Mouse (Mus musculus) mesoderm, embryonic 11.5 days (tissue): ENCODE measurements around the gene Prodh2.
"Not testable (repeated sequence)": the region's sequence is repeated elsewhere in the genome, so short reads cannot be mapped to it uniquely, and the experiment has no call there.

ENCODE experiments used
- DNase-seq: peaks from one replicate; pipeline ENCODE4 v3.0.0-alpha.2; 2012; ENCODE audit warnings: low read depth, low spot score

Gene Prodh2

DNA sequence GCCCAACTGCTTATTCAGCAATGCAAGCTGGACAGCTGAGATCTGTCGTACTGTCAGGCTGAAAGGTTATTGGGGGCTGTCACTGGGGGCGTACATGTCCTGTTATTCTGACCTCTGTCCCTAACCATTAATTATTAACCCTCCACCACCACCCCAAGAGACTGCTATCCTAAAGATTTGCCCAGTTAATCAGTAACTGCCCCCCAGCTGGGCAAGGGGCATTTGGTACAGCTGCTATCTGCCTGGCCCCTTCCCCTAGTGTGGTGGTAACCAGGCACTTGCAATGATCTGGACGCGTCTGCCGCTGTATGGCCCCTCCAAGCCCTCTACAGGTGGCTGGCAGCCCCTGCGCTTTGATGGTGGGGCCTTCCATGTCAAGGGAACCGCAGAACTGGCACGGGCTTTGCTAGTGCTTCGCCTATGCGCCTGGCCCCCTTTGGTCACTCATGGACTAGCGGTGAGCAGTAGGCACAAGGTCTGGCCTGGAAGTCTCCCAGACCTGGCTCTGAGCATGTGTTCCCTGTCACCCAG, at the start of gene Prodh2:
TSS of gene Prodh2 (plus strand) at position 222 of the 531 bp plus-strand sequence.
- no peak for DNase-seq

GRCm38 (mm10) chr7:30443696-30444095, 49.7 kb upstream of the Prodh2 start:
- no peak for DNase-seq

DNA sequence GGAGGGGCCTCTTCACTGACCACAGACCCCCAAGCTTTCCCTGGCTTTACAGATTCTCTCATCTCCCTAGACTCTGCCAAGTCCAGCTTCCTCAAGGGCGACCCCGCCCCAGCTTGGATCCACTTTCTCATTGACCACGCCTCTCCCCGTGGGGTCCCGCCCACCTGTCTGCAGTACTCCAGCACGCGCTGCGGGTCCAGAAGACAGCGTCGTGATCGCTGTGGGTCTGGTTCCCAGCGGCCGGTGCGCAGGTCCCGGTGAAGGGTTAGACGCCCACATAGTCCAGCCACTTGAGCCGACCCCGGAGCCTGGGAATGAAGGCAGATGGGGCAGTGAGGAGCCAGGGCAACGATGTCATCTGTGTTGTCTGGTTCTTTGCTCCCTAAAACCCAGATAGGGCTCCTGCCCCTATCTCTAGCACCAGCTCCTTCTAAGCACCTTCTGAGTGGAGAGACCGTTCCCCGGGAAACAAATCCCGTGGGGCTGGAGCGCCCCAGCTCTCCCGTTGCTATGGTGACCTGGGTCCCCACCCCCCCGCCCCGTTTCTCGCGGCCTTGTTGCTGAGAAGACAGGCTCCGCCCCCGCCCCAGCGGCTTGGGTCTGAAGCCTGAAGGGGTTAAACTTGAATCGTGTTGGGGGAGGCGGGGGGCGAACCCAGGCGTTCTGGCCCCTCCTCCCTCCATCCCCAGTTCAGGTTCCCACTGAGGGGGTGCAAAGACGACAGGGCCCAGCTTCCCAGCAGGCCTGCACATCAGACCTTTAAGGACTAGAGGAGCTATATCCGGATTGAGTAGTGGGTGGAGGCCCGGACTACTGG, 49.1 kb upstream of the Prodh2 start:
- DNase-seq = peak; percentile 71

DNA sequence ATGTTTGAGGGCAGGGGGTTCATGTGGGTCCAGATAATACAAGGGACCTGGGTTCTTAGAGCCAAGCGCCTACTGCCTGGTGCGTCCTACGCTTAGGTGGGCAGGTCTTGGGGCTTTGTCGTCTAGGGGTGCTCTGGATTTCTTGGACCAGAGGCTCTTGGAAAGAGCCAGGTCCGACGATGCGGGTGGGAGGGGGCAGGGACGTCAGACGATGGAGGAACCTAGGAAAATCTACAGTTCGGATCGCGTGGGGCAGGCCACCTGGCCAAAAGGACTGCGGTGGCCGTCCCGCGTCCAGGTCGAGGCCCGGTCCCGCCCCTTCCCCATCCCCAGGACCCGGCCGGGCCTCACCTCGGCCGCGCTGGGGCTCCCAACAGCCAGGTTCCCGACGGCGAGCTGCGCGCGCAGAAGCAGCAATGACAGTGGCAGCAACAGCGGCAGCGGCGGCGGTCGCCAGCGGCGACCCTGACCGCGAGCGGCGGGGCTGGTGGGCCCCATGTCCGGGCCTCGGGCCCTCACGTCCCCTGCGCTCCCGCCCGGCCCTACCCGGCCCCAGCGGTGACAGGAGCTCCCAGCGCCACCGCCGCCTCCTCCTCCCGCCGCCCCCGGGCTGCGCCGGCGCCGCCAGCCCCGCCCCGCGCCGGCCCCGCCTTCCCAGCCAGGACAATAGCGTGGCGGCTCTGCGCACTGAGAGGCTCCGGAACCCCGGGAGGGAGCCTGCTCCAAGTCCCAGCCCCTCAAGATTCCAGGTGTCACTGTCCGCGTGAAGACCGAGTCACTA, 48.3 kb upstream of the Prodh2 start, which contains the start of gene Aplp1:
TSS of gene Aplp1 (minus strand) at position 565 of the 781 bp plus-strand sequence.
- DNase-seq = no peak

DNA sequence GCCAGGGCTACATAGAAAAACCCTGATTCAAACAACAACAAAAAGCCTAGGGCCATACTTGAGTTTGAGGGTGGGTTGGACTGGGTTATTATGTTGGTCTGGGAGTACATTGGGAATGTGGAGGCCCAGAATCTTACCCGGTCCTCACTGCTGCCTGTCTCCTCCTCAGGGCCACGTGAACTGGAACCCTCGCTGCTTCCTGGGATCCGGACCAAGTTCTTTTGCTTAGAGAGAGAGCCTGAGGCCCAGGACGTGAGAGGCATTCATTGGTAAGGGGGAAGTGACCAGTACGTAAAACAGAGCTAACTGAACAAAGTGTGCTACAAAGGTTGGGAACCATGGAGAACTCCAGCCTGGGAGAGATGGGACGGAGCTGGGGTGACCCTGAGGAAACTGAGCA, 43.2 kb upstream of the Prodh2 start:
- no peak for DNase-seq

DNA sequence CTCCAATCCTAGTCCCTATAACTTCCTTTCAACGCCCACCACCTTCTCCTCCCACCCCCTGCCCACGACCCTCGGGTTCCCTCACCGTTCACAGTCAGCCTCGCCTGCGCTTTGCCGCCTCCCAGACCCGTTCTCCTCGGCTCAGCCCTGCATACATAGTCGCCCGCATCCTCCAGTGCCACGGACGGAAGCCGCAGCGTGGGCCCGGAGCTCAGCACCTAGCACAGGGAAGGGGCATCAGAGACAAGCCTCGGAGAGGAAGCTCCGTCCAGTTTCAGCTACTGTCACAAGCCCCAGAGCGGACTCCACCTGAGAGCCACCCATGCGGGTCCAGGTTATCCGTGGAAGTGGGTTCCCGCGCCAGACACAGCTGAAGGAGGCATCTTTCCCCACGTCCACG, 40.1 kb upstream of the Prodh2 start:
- DNase-seq = no peak

DNA sequence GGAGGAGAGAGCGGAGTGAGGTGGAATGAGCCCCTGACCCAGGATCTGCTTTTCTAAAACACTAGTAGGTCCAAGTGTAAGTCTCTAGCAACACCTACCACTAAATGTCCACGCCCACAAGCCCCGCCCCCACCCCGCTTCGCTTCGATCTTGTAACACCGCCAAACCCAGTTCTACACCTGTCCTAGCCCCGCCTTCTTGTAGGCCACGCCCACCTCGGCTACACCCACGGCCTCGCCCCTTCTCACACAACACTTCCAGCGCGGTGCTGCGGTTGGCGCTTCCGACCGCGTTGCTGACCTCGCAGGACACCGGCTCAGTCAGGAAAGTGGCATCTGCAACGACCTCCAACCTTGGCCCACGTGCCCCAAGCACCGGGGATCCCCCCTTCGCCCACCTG, 39.7 kb upstream of the Prodh2 start:
- DNase-seq = no peak

DNA sequence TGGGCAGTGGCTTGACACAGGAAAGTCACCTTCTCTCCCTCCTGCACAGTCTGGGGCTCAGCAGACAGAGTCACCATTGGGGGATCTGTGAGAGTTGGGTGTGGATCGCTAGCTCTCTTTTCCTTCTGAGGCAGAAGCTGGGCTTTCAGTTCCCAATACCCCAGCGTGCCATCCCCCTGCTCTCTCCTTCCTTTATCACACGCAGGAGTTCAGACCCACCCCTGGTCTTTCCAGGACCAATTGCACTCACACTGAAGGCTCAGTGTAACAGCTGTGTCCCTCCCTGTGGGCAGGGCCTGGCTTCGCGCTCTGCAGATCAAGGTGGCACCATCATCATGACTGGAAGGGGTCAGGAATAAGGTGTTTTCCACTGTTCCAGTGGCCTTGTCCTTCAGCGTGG, 39.2 kb upstream of the Prodh2 start:
- no peak for DNase-seq

DNA sequence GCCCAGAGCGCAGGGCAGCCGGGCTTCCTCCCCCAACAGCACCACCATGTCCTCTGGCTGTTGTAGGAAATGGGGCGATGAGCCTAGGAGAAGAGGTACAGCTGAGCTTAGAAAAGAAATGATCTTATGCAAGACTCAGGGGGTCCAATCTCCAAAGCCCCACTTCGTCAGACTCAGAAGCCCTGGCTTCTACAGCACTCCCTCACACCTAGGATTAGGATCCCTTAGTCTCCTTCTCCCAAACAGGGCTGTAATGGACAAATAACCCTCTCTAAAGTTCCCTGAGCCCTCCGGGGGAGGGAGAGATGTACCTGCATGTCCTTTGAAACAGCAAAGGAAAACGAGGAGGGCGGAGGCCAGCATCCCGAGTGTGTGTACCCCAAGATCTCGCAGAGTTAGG, 36.9 kb upstream of the Prodh2 start:
- no peak for DNase-seq

DNA sequence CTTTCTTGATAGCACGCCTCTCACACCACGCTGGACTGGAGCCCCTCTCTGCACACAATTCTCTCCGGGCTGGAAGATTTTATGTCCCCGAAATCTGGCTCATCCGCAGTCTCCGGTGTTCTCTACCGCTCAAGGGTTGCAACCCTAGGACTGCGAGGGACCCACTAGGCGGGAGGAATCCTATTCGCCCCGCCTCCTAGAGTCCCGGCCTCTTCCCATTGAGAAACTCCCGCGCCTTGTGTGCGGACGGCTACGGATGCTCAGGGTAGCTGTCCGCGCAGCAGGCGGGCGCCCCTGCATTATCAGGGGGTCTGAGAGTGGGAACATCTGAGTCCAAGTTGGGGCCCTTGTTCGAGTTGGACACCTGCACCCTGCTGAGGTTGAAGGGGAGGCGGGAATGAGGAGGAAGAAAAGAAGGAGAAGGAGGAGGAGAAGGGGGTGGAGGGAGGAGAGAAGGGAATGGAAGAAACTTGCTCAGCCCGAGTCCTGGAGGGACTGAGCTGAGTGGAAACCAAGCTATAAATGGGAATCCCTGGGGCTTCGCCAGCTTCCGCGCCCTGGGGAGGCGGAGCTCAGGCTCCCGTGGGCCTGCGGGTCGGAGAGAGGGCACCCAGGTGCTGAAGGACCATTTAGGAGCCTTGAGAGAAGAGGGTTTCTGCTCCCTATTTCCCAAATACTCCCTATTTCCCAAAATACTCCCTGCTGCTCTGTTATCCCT, 36.4 kb upstream of the Prodh2 start:
- no peak for DNase-seq

DNA sequence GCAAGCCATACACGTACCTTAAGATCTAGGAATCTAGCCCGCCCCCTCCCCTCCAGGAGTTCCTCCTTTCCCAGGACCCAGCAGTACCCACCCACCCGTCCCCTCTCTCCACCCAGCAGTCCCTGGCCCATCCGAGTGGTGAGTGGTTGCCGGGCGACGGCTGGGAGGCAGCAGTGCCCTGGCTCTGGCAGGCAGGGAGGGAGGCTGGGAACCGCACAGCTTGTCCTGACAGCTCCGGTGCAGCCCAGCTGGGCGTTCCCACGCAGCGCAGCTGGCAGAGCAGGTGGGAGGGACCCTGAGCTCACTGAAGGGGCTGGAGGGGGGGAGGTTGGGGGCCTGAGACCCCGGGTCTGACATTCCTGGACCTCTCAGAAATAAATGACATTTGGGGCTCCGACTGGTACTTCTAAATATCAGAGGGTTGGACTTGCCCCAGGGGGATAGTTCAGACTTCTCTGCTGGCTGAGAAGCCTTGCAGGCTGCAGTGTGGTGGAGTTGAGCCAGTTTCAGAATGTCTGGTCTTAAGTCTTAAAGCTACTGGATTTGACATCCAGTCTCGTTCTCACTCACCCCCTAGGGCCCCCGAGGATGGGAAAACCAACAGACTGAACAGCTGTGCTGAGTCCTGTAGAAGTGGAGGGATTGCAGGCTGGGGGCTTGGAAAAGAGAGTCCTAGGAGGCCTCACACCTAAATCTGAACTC, 35.6 kb upstream of the Prodh2 start, which contains the start of the genes Kirrel2 and Nphs1:
TSS of gene Kirrel2 (minus strand) at position 62 of the 702 bp plus-strand sequence.
TSS of gene Nphs1 (plus strand) at position 687 of the 702 bp plus-strand sequence.
- peak; percentile 75 for DNase-seq

GRCm38 (mm10) chr7:30459484-30459883, 33.9 kb upstream of the Prodh2 start:
- DNase-seq = no peak

DNA sequence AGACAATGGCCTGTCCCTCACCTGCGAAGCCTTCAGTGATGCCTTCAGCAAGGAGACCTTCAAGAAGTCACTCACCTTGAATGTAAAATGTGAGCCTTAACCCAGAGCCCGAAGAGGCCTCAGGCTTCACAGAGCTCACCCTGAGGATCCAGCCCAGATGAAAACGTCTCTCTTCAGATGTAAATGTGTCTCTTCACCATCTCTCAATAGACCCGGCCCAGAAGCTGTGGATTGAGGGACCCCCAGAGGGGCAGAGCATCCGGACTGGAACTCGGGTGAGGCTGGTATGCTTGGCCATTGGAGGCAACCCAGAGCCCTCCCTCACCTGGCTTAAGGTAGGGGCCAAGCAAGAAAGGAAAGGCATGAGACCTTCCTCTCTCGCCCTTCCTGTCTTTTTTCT, 29.9 kb upstream of the Prodh2 start:
- no peak for DNase-seq

GRCm38 (mm10) chr7:30463996-30464395, 29.4 kb upstream of the Prodh2 start:
- DNase-seq = no peak

- no peak for DNase-seq
Observed at GRCm38 (mm10) chr7:30464816-30465300, 28.6 kb upstream of the Prodh2 start.

DNA sequence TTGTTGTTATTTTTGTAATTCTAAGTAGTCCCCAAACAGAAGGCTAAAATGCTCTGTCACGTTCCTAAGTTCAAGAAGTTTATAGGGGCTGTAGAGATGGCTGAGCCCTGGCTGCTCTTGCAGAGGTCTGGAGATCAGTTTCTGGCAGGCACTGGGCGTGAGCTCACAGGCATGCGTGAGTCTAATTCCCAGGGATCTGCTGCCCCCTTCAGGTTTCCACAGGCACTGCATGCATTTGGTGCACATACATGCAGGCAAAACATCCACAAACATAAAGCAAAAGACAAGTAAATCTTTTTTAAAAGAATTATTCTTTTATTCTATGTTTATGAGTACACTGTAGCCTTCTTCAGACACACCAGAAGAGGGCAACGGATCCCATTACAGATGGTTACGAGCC, 21.0 kb upstream of the Prodh2 start:
- DNase-seq = peak; percentile 54

DNA sequence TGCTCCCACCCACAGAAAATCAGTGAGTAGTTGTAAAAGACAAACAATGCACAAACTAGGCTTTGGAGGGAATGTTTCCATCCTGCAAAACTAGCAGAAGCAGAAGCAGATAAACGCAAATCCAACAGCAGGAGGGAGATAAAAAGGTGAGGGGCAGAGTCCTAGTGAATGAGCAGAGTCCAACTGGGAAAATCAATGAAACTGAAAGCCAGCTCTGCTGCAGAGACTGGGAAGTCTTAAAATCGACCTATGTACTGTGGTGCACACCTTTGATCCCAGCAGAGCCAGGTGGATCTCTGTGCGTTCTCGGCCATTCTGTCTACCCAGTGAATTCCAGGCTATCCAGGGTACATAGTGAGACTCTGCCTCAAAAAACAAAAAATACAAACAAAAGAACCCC, 18.4 kb upstream of the Prodh2 start:
- DNase-seq = no peak

GRCm38 (mm10) chr7:30476136-30476535, 17.3 kb upstream of the Prodh2 start:
- DNase-seq = not testable (repeated sequence)

- peak; percentile 60 for DNase-seq
Observed at GRCm38 (mm10) chr7:30477415-30478381, 15.7 kb upstream of the Prodh2 start.

- DNase-seq = peak; percentile 79
Observed at GRCm38 (mm10) chr7:30484250-30484649, 9.2 kb upstream of the Prodh2 start.
